In genomic region chr11:96462191-96462752, GRCm38 (mm10) we compare ENCODE assay signal across 11 mouse cellular contexts. TPM values are rescaled to one million over a fixed set of nuclear protein-coding genes. Genes with fewer than 3 reads are reported as not detected.
DNase-seq lines count a peak whose midpoint lies in the region; ATAC-seq and TF ChIP-seq lines count a peak whose summit lies in the region.
"Had no signal": no experiment of that assay in that cellular context is flagged by ENCODE, and none has a peak within 500 bp of the region (broad histone marks: within the 10 kb centered on the region; RNA-seq: fewer than 3 reads in every experiment).

No protein-coding gene starts in this region.

- no peak overlapping the region for H3K9ac ChIP-seq in forebrain, embryonic 15.5 days (replicated peaks)
- H3K9ac ChIP-seq: embryonic facial prominence, embryonic 15.5 days; stomach, embryonic 15.5 days had no signal

- H3K36me3 ChIP-seq in forebrain, embryonic 15.5 days = no peaks in the 10 kb centered on the region
- no peaks in the 10 kb centered on the region for H3K36me3 ChIP-seq in midbrain, embryonic 10.5 days
- H3K36me3 ChIP-seq: embryonic facial prominence, embryonic 15.5 days; stomach, embryonic 15.5 days had no signal

- DNase-seq in layer of hippocampus, adult 2 months (ENCODE audit: low spot score in 2 of 2) = no peak
- DNase-seq in layer of hippocampus, postnatal 25 days (ENCODE audit: extremely low spot score in 1 of 2, low spot score in 1 of 2) = no peak
- peak; percentile 96 for DNase-seq in brain, embryonic 14.5 days (ENCODE audit: low read depth)
- DNase-seq in midbrain, embryonic 10.5 days (ENCODE audit: low spot score) = peak; percentile 49
- no peak for DNase-seq in B cell, adult 2 months
- DNase-seq in c-Kit-positive CD71-positive TER-119-positive erythroid progenitor cells, embryonic 14.5 days (ENCODE audit: low spot score) = no peak
- no peak for DNase-seq in kidney, adult 9 months
- DNase-seq: kidney, postnatal 36 days had no signal

- H3K27ac ChIP-seq in layer of hippocampus, adult 2 months = peak overlapping the region; percentile 33; the same call in 1 of the 2 replicates
- peak overlapping the region; percentile 78 for H3K27ac ChIP-seq in forebrain, embryonic 15.5 days (replicated peaks)
- peak overlapping the region; percentile 75 for H3K27ac ChIP-seq in midbrain, embryonic 10.5 days (replicated peaks)
- H3K27ac ChIP-seq: embryonic facial prominence, embryonic 15.5 days; stomach, embryonic 15.5 days had no signal

- no peak overlapping the region for H3K4me3 ChIP-seq in layer of hippocampus, adult 2 months
- H3K4me3 ChIP-seq in forebrain, embryonic 15.5 days = 0 out of 2 replicates have a peak overlapping the region, but pooled peaks have one; percentile 4
- H3K4me3 ChIP-seq in midbrain, embryonic 10.5 days = peak overlapping the region; percentile 36
- H3K4me3 ChIP-seq: embryonic facial prominence, embryonic 15.5 days; stomach, embryonic 15.5 days had no signal

- 4% methylated on average over 9 of the region's 9 CpGs for WGBS in forebrain, embryonic 15.5 days
- WGBS in midbrain, embryonic 10.5 days = 12% methylated on average over 9 of the region's 9 CpGs

- TF ChIP-seq POLR2A in brain, embryonic 14.5 days (IDR thresholded peaks at IDR 0.05; ENCODE audit: borderline replicate concordance, extremely low read depth, insufficient read depth, insufficient read length, poor library complexity, severe bottlenecking) = no peak

- no peak for TF ChIP-seq CTCF in layer of hippocampus, adult 2 months (conservative IDR thresholded peaks at IDR 0.05)
- TF ChIP-seq CTCF in brain, embryonic 14.5 days (IDR thresholded peaks at IDR 0.05; ENCODE audit: borderline replicate concordance, extremely low read depth, insufficient read depth, insufficient read length) = no peak

- ATAC-seq in forebrain, embryonic 15.5 days (replicated peaks) = peak; percentile 77

- H3K9me3 ChIP-seq in forebrain, embryonic 15.5 days = no peaks in the 10 kb centered on the region
- H3K9me3 ChIP-seq in midbrain, embryonic 10.5 days (replicated peaks) = no peaks in the 10 kb centered on the region
- H3K9me3 ChIP-seq: embryonic facial prominence, embryonic 15.5 days; stomach, embryonic 15.5 days had no signal

- H3K27me3 ChIP-seq in forebrain, embryonic 15.5 days = peaks cover 9% of the 10 kb centered on the region; the same call in 1 of the 2 replicates
- H3K27me3 ChIP-seq in midbrain, embryonic 10.5 days (ENCODE audit: low read depth, poor library complexity, severe bottlenecking) = peaks cover 51% of the 10 kb centered on the region

- peak overlapping the region; percentile 29 for H3K4me2 ChIP-seq in forebrain, embryonic 15.5 days (replicated peaks)
- H3K4me2 ChIP-seq: embryonic facial prominence, embryonic 15.5 days; stomach, embryonic 15.5 days had no signal

- peaks cover 55% of the 10 kb centered on the region for H3K4me1 ChIP-seq in forebrain, embryonic 15.5 days
- H3K4me1 ChIP-seq in midbrain, embryonic 10.5 days = peaks cover 60% of the 10 kb centered on the region

RNA-seq across cellular contexts. Expression of gene Skap1, which starts 2.1 kb away (rescaled TPM):
- 1 to 10 TPM; 1.0 to 1.2 TPM for total RNA-seq in layer of hippocampus, adult 2 months (2021)
- 1 to 10 TPM; 1.2 to 1.3 TPM for total RNA-seq in layer of hippocampus, postnatal 25 days (2021)
- 1.9 and 2.3 TPM in 2 replicates for polyA plus RNA-seq in brain, embryonic 14.5 days (2012; rRNA removed)
- 2.7 and 2.8 TPM in 2 replicates for polyA plus RNA-seq in forebrain, embryonic 15.5 days (2015; fragmentation: Nextera tagmentation; extraction: Ambion mirVana)
- polyA plus RNA-seq in midbrain, embryonic 10.5 days (2016; fragmentation: Nextera tagmentation; extraction: Ambion mirVana) = 1.4 and 1.8 TPM in 2 replicates

Comparison
In these comparisons a context has a peak if more than half of its experiments do, and no peak if none do; other contexts are left out.
1. DNase-seq: peak in brain, embryonic 14.5 days (single experiment) and midbrain, embryonic 10.5 days (single experiment); none in layer of hippocampus, adult 2 months (0 of 2), layer of hippocampus, postnatal 25 days (0 of 2), B cell, adult 2 months (0 of 2), c-Kit-positive CD71-positive TER-119-positive erythroid progenitor cells, embryonic 14.5 days (single experiment) and kidney, adult 9 months (single experiment).
2. Peak in every context shown above with its lines, with median percentiles within 50 percentile points of each other: H3K27ac ChIP-seq.